ENCODE assay signal across 8 mouse cellular contexts in genomic region chr9:50555094-50555446, GRCm38 (mm10). TPM values are rescaled to one million over a fixed set of nuclear protein-coding genes. Genes with fewer than 3 reads are reported as not detected.
DNase-seq lines count a peak whose midpoint lies in the region; ATAC-seq lines count a peak whose summit lies in the region.

Bco2 (minus strand) TSS chr9:50555181.

- H3K9ac ChIP-seq in intestine, embryonic 15.5 days, result no peak within 1 kb of the TSS
- peak within 1 kb of the TSS; percentile 42 for H3K9ac ChIP-seq in midbrain, embryonic 14.5 days (replicated peaks; ENCODE audit: low read length)

- H3K4me1 ChIP-seq in embryonic facial prominence, embryonic 10.5 days, result peaks cover 9% of the 10 kb centered on the region
- 0 out of 2 replicates have a peak, but pooled peaks cover 2% of the 10 kb centered on the region for H3K4me1 ChIP-seq in intestine, embryonic 15.5 days (replicated peaks)
- H3K4me1 ChIP-seq in midbrain, embryonic 14.5 days (ENCODE audit: control insufficient read depth, insufficient read depth, low read length), result peaks cover 8% of the 10 kb centered on the region

- H3K9me3 ChIP-seq in embryonic facial prominence, embryonic 10.5 days, result no peaks in the 10 kb centered on the region
- H3K9me3 ChIP-seq in intestine, embryonic 15.5 days, result no peaks in the 10 kb centered on the region
- H3K9me3 ChIP-seq in midbrain, embryonic 14.5 days (ENCODE audit: control insufficient read depth, low read length), result no peaks in the 10 kb centered on the region

- no peaks in the 10 kb centered on the region for H3K27me3 ChIP-seq in embryonic facial prominence, embryonic 10.5 days (replicated peaks; ENCODE audit: low read depth, poor library complexity, severe bottlenecking)
- no peaks in the 10 kb centered on the region for H3K27me3 ChIP-seq in intestine, embryonic 15.5 days (replicated peaks)
- no peaks in the 10 kb centered on the region for H3K27me3 ChIP-seq in midbrain, embryonic 14.5 days (ENCODE audit: control insufficient read depth, insufficient read depth, low read length)

- peak; percentile 61 for DNase-seq in kidney, adult 11 months
- no peak for DNase-seq in kidney, adult 18-20 months
- DNase-seq in embryonic facial prominence, embryonic 10.5 days (ENCODE audit: low spot score), result no peak
- no peak for DNase-seq in midbrain, embryonic 14.5 days
- no peak for DNase-seq in spleen, adult 12 weeks (ENCODE audit: low spot score)
- no peak for DNase-seq in left cerebral cortex, postnatal 14 days (ENCODE audit: low spot score in 2 of 2)
- no peak for DNase-seq in cerebellum, adult 9-10 months

- peak within 1 kb of the TSS; percentile 49 for H3K4me2 ChIP-seq in intestine, embryonic 15.5 days (replicated peaks)
- peak within 1 kb of the TSS; percentile 50 for H3K4me2 ChIP-seq in midbrain, embryonic 14.5 days (ENCODE audit: low read length)

- no peaks in the 10 kb centered on the region for H3K36me3 ChIP-seq in embryonic facial prominence, embryonic 10.5 days (replicated peaks)
- no peaks in the 10 kb centered on the region for H3K36me3 ChIP-seq in intestine, embryonic 15.5 days
- no peaks in the 10 kb centered on the region for H3K36me3 ChIP-seq in midbrain, embryonic 14.5 days (ENCODE audit: control insufficient read depth, insufficient read depth, low read length)

- peak within 1 kb of the TSS; percentile 59 for H3K27ac ChIP-seq in embryonic facial prominence, embryonic 10.5 days (replicated peaks)
- peak within 1 kb of the TSS; percentile 66 for H3K27ac ChIP-seq in intestine, embryonic 15.5 days
- peak within 1 kb of the TSS; percentile 91 for H3K27ac ChIP-seq in midbrain, embryonic 14.5 days (replicated peaks; ENCODE audit: low read depth, low read length)

- peak within 1 kb of the TSS; percentile 41 for H3K4me3 ChIP-seq in embryonic facial prominence, embryonic 10.5 days
- H3K4me3 ChIP-seq in intestine, embryonic 15.5 days (replicated peaks), result peak within 1 kb of the TSS; percentile 7; the same call in 1 of the 2 replicates
- peak within 1 kb of the TSS; percentile 20 for H3K4me3 ChIP-seq in midbrain, embryonic 14.5 days (replicated peaks; ENCODE audit: low read depth, low read length)

- WGBS in embryonic facial prominence, embryonic 10.5 days, result 12% methylated on average over 2 of the region's 2 CpGs
- WGBS in intestine, embryonic 15.5 days, result 40% methylated on average over 2 of the region's 2 CpGs
- 10% methylated on average over 2 of the region's 2 CpGs for WGBS in midbrain, embryonic 14.5 days

- intact Hi-C loops in left cerebral cortex, postnatal 14 days (cut with DNase I), result no loop called here

- ATAC-seq in intestine, embryonic 15.5 days, result peak; percentile 72
- ATAC-seq in midbrain, embryonic 14.5 days (ENCODE audit: low FRiP score, low TSS enrichment), result peak; percentile 63; the same call in 1 of the 2 replicates

RNA-seq across cellular contexts. Expression of gene Bco2, which starts in this region (rescaled TPM):
- polyA plus RNA-seq in embryonic facial prominence, embryonic 10.5 days (2016; fragmentation: Nextera tagmentation; extraction: Ambion mirVana), result 0.09 and 0.34 TPM in 2 replicates
- 3.4 and 4.4 TPM in 2 replicates for polyA plus RNA-seq in intestine, embryonic 15.5 days (2015; fragmentation: Nextera tagmentation; extraction: Ambion mirVana)
- polyA plus RNA-seq in midbrain, embryonic 14.5 days (2014; fragmentation: Nextera tagmentation; extraction: Ambion mirVana), result 0.20 and 0.23 TPM in 2 replicates
- 1 to 10 TPM; 2.7 to 2.8 TPM for total RNA-seq in left cerebral cortex, postnatal 14 days (2021)

Comparison
In these comparisons a context has a peak if more than half of its experiments do, and no peak if none do; other contexts are left out.
1. Peak in ATAC-seq, H3K4me3 ChIP-seq, H3K27ac ChIP-seq, H3K9ac ChIP-seq and H3K4me2 ChIP-seq in midbrain, embryonic 14.5 days; RNA of the gene not detected or under 1 TPM.